9 mouse cellular contexts compared by ENCODE assay signal in genomic region chr11:4636782-4637342, GRCm38 (mm10). TPM values are rescaled to one million over a fixed set of nuclear protein-coding genes. Genes with fewer than 3 reads are reported as not detected.
DNase-seq lines count a peak whose midpoint lies in the region; ATAC-seq and TF ChIP-seq lines count a peak whose summit lies in the region.
"Had no signal": no experiment of that assay in that cellular context is flagged by ENCODE, and none has a peak within 500 bp of the region (broad histone marks: within the 10 kb centered on the region; RNA-seq: fewer than 3 reads in every experiment).

No protein-coding gene starts in this region.

- TF ChIP-seq CTCF in liver, postnatal 0 days (IDR thresholded peaks at IDR 0.05; ENCODE audit: low read depth), result no peak

- intact Hi-C loops in heart, postnatal 25 days (cut with DNase I), result loop anchor here (5.0 kb wide), 1 partner anchor 135 kb away; no protein-coding TSS in a partner anchor

- H3K4me1 ChIP-seq in heart, embryonic 11.5 days (ENCODE audit: control insufficient read depth, insufficient read depth, low read length), result peaks cover 8% of the 10 kb centered on the region
- peaks cover 17% of the 10 kb centered on the region for H3K4me1 ChIP-seq in heart, embryonic 15.5 days (replicated peaks)
- H3K4me1 ChIP-seq in liver, postnatal 0 days (ENCODE audit: insufficient read depth), result peaks cover 22% of the 10 kb centered on the region

- WGBS in heart, embryonic 11.5 days (ENCODE audit: insufficient replicate concordance), result 54% methylated on average over 5 of the region's 5 CpGs
- WGBS in heart, embryonic 15.5 days, result 54% methylated on average over 5 of the region's 5 CpGs
- 49% methylated on average over 5 of the region's 5 CpGs for WGBS in liver, postnatal 0 days (ENCODE audit: insufficient replicate concordance)

- H3K9me3 ChIP-seq in heart, embryonic 11.5 days (replicated peaks; ENCODE audit: control insufficient read depth, low read length), result no peaks in the 10 kb centered on the region
- H3K9me3 ChIP-seq in heart, embryonic 15.5 days (replicated peaks), result no peaks in the 10 kb centered on the region
- H3K9me3 ChIP-seq in liver, postnatal 0 days (ENCODE audit: low read length), result no peaks in the 10 kb centered on the region

- H3K36me3 ChIP-seq in heart, embryonic 11.5 days (ENCODE audit: control insufficient read depth, insufficient read depth, low read length), result no peaks in the 10 kb centered on the region
- H3K36me3 ChIP-seq in heart, embryonic 15.5 days, result no peaks in the 10 kb centered on the region
- H3K36me3 ChIP-seq in liver, postnatal 0 days (replicated peaks; ENCODE audit: insufficient read depth, low read length), result no peaks in the 10 kb centered on the region

- no peaks in the 10 kb centered on the region for H3K27me3 ChIP-seq in heart, embryonic 11.5 days (ENCODE audit: control insufficient read depth, insufficient read depth, low read length)
- no peaks in the 10 kb centered on the region for H3K27me3 ChIP-seq in heart, embryonic 15.5 days
- no peaks in the 10 kb centered on the region for H3K27me3 ChIP-seq in liver, postnatal 0 days (ENCODE audit: insufficient read depth, low read length)

- ATAC-seq in heart, embryonic 11.5 days (replicated peaks; ENCODE audit: insufficient number of reproducible peaks, low FRiP score, low TSS enrichment), result no peak
- no peak for ATAC-seq in heart, embryonic 15.5 days (replicated peaks; ENCODE audit: insufficient number of reproducible peaks, insufficient read depth, low FRiP score, low read depth)
- ATAC-seq in liver, postnatal 0 days, result peak; percentile 1; the same call in 1 of the 2 replicates

- TF ChIP-seq EP300 in liver, postnatal 0 days (IDR thresholded peaks at IDR 0.05; ENCODE audit: low read depth), result no peak

- no peak overlapping the region for H3K9ac ChIP-seq in heart, embryonic 11.5 days (ENCODE audit: low read depth, low read length)
- 0 out of 2 replicates have a peak overlapping the region, but pooled peaks have one; percentile 73 for H3K9ac ChIP-seq in heart, embryonic 15.5 days
- H3K9ac ChIP-seq in liver, postnatal 0 days (replicated peaks), result peak overlapping the region; percentile 79

- H3K4me2 ChIP-seq in heart, embryonic 11.5 days, result peak overlapping the region; percentile 77
- H3K4me2 ChIP-seq in heart, embryonic 15.5 days, result peak overlapping the region; percentile 67
- H3K4me2 ChIP-seq in liver, postnatal 0 days (ENCODE audit: low read depth, low read length), result peak overlapping the region; percentile 95

- peak overlapping the region; percentile 47; the same call in 1 of the 2 replicates for H3K27ac ChIP-seq in heart, embryonic 11.5 days (ENCODE audit: low read depth, low read length)
- peak overlapping the region; percentile 71 for H3K27ac ChIP-seq in heart, embryonic 15.5 days
- H3K27ac ChIP-seq in liver, postnatal 0 days (ENCODE audit: low read depth), result peak overlapping the region; percentile 86; the same call in 1 of the 2 replicates

- H3K4me3 ChIP-seq in heart, embryonic 11.5 days (ENCODE audit: low read depth, low read length), result peak overlapping the region; percentile 86
- H3K4me3 ChIP-seq in heart, embryonic 15.5 days, result peak overlapping the region; percentile 86
- peak overlapping the region; percentile 80 for H3K4me3 ChIP-seq in liver, postnatal 0 days (ENCODE audit: low read depth, low read length)

- no peak for DNase-seq in heart, postnatal 25 days (ENCODE audit: low spot score)
- DNase-seq in MEL-GATA-1-ER (ENCODE audit: extremely low read depth, low read depth), result peak; percentile 20
- DNase-seq in liver, postnatal 0 days, result no peak
- no peak for DNase-seq in thymus, postnatal 25 days
- no peak for DNase-seq in left cerebral cortex, adult 8-10 months (ENCODE audit: low spot score in 2 of 2)
- DNase-seq in spleen, adult 12 weeks (ENCODE audit: low spot score), result no peak

RNA-seq across cellular contexts. Expression of gene Ascc2, which starts 0.7 kb away (rescaled TPM):
- 28.4 and 29.0 TPM in 2 replicates for polyA plus RNA-seq in heart, embryonic 11.5 days (2014; fragmentation: Nextera tagmentation; extraction: Ambion mirVana)
- 10 to 100 TPM; 13.6 to 15.2 TPM for total RNA-seq in heart, postnatal 25 days (2021)
- 17.7 and 23.3 TPM in 2 replicates for polyA plus RNA-seq in heart, embryonic 15.5 days (2015; fragmentation: Nextera tagmentation; extraction: Ambion mirVana)
- polyA plus RNA-seq in liver, postnatal 0 days (2015; fragmentation: Nextera tagmentation; extraction: Ambion mirVana), result 9.5 and 9.7 TPM in 2 replicates
- total RNA-seq in left cerebral cortex, adult 8-10 months (2022), result 10 to 100 TPM; 16.3 to 20.8 (median 18.2) TPM

RNA-seq across cellular contexts. Expression of gene Gm11032, which starts 17.0 kb away (rescaled TPM):
- not detected in 2 replicates for polyA plus RNA-seq in heart, embryonic 11.5 days (2014; fragmentation: Nextera tagmentation; extraction: Ambion mirVana)
- total RNA-seq in heart, postnatal 25 days (2021), result not detected
- not detected in 2 replicates for polyA plus RNA-seq in heart, embryonic 15.5 days (2015; fragmentation: Nextera tagmentation; extraction: Ambion mirVana)
- not detected in 2 replicates for polyA plus RNA-seq in liver, postnatal 0 days (2015; fragmentation: Nextera tagmentation; extraction: Ambion mirVana)
- not detected for total RNA-seq in left cerebral cortex, adult 8-10 months (2022)
- polyA plus RNA-seq: frontal cortex, adult 2 months had no signal

RNA-seq across cellular contexts. Expression of gene Mtmr3, which starts 42.2 kb away (rescaled TPM):
- polyA plus RNA-seq in heart, embryonic 11.5 days (2014; fragmentation: Nextera tagmentation; extraction: Ambion mirVana), result 21.4 and 24.4 TPM in 2 replicates
- 10 to 100 TPM; 49.6 to 50.6 TPM for total RNA-seq in heart, postnatal 25 days (2021)
- polyA plus RNA-seq in heart, embryonic 15.5 days (2015; fragmentation: Nextera tagmentation; extraction: Ambion mirVana), result 18.9 and 24.1 TPM in 2 replicates
- polyA plus RNA-seq in liver, postnatal 0 days (2015; fragmentation: Nextera tagmentation; extraction: Ambion mirVana), result 10.3 and 11.2 TPM in 2 replicates
- total RNA-seq in left cerebral cortex, adult 8-10 months (2022), result 10 to 100 TPM; 66.2 to 74.0 (median 70.5) TPM
